Comparison of ENCODE assay signal across 24 mouse cellular contexts in genomic region chr4:150353376-150353900, GRCm38 (mm10).
"Had no signal": no experiment of that assay in that cellular context is flagged by ENCODE, and none has a peak within 500 bp of the region (broad histone marks: within the 10 kb centered on the region; RNA-seq: fewer than 3 reads in every experiment).

No protein-coding gene starts in this region.

- H3K36me3 ChIP-seq: hindbrain, embryonic 13.5 days; limb, embryonic 12.5 days; liver, embryonic 13.5 days; liver, embryonic 15.5 days had no signal

- H3K9me3 ChIP-seq: heart, embryonic 10.5 days; heart, embryonic 12.5 days; hindbrain, embryonic 13.5 days; limb, embryonic 12.5 days; liver, embryonic 13.5 days; liver, embryonic 15.5 days had no signal

- ATAC-seq: hindbrain, embryonic 16.5 days; inflammation-experienced regulatory T-cells, adult 6 months; intestine, postnatal 0 days; liver, postnatal 0 days had no signal

- H3K4me2 ChIP-seq: heart, embryonic 12.5 days; hindbrain, embryonic 13.5 days; limb, embryonic 12.5 days; liver, embryonic 11.5 days; liver, embryonic 13.5 days; liver, embryonic 15.5 days had no signal

- H3K27me3 ChIP-seq: heart, embryonic 12.5 days; hindbrain, embryonic 13.5 days; limb, embryonic 12.5 days; liver, embryonic 13.5 days; liver, embryonic 15.5 days had no signal

- H3K4me3 ChIP-seq: heart, embryonic 10.5 days; heart, embryonic 12.5 days; hindbrain, embryonic 13.5 days; limb, embryonic 12.5 days; liver, embryonic 13.5 days; liver, embryonic 15.5 days had no signal

- H3K27ac ChIP-seq: heart, embryonic 10.5 days; hindbrain, embryonic 13.5 days; limb, embryonic 12.5 days; liver, embryonic 13.5 days; liver, embryonic 15.5 days had no signal

- H3K9ac ChIP-seq: heart, embryonic 12.5 days; hindbrain, embryonic 13.5 days; limb, embryonic 12.5 days; liver, embryonic 13.5 days; liver, embryonic 15.5 days; liver, postnatal 0 days had no signal

- DNase-seq: gastrocnemius, postnatal 14 days; gastrocnemius, postnatal 36 days; heart, adult 18-20 months; heart, postnatal 10 days; heart, postnatal 36 days; kidney, adult 18-20 months; kidney, adult 8-10 months; kidney, postnatal 10 days; kidney, postnatal 36 days; layer of hippocampus, adult 9-11 months; layer of hippocampus, postnatal 36 days; left cerebral cortex, postnatal 4 days; liver; liver, embryonic 13.5 days; liver, postnatal 0 days had no signal
